Mouse (Mus musculus): ENCODE results near the gene Rnf223. TPM values are rescaled to one million over a fixed set of nuclear protein-coding genes. Genes with fewer than 3 reads are reported as not detected.

Rnf223 gene
- polyA plus RNA-seq (2014; fragmentation: Illumina TruSeq; extraction: RNeasy Lipid Tissue Mini Kit (QIAGEN cat#74804); ENCODE audit: low read depth, low replicate concordance) = not detected

GRCm38 (mm10) chr4:156130436-156130835, at the start of gene Rnf223:
Rnf223 (plus strand) TSS chr4:156130513.

GRCm38 (mm10) chr4:156109570-156110331, 20.6 kb upstream of the Rnf223 start, which contains the start of gene 9430015G10Rik:
9430015G10Rik (plus strand) TSS chr4:156109982.

Other genes starting within 250 kb of the Rnf223 start
- 1.3 TPM for gene Pusl1, start 238.7 kb upstream of the Rnf223 start, polyA plus RNA-seq (2014; fragmentation: Illumina TruSeq; extraction: RNeasy Lipid Tissue Mini Kit (QIAGEN cat#74804); ENCODE audit: low read depth, low replicate concordance)
- gene Acap3, start 238.7 kb upstream of the Rnf223 start, polyA plus RNA-seq (2014; fragmentation: Illumina TruSeq; extraction: RNeasy Lipid Tissue Mini Kit (QIAGEN cat#74804); ENCODE audit: low read depth, low replicate concordance) = 0.47 TPM
- gene Ube2j2, start 186.7 kb upstream of the Rnf223 start, polyA plus RNA-seq (2014; fragmentation: Illumina TruSeq; extraction: RNeasy Lipid Tissue Mini Kit (QIAGEN cat#74804); ENCODE audit: low read depth, low replicate concordance) = 117 TPM
- 3.3 TPM for gene C1qtnf12, start 168.2 kb upstream of the Rnf223 start, polyA plus RNA-seq (2014; fragmentation: Illumina TruSeq; extraction: RNeasy Lipid Tissue Mini Kit (QIAGEN cat#74804); ENCODE audit: low read depth, low replicate concordance)
- gene B3galt6, start 137.9 kb upstream of the Rnf223 start, polyA plus RNA-seq (2014; fragmentation: Illumina TruSeq; extraction: RNeasy Lipid Tissue Mini Kit (QIAGEN cat#74804); ENCODE audit: low read depth, low replicate concordance) = 6.1 TPM
- gene Sdf4, start 137.6 kb upstream of the Rnf223 start, polyA plus RNA-seq (2014; fragmentation: Illumina TruSeq; extraction: RNeasy Lipid Tissue Mini Kit (QIAGEN cat#74804); ENCODE audit: low read depth, low replicate concordance) = 145 TPM
- gene Tnfrsf4, start 116.7 kb upstream of the Rnf223 start, polyA plus RNA-seq (2014; fragmentation: Illumina TruSeq; extraction: RNeasy Lipid Tissue Mini Kit (QIAGEN cat#74804); ENCODE audit: low read depth, low replicate concordance) = not detected
- gene Tnfrsf18, start 104.3 kb upstream of the Rnf223 start, polyA plus RNA-seq (2014; fragmentation: Illumina TruSeq; extraction: RNeasy Lipid Tissue Mini Kit (QIAGEN cat#74804); ENCODE audit: low read depth, low replicate concordance) = not detected
- gene Ttll10, start 71.1 kb upstream of the Rnf223 start, polyA plus RNA-seq (2014; fragmentation: Illumina TruSeq; extraction: RNeasy Lipid Tissue Mini Kit (QIAGEN cat#74804); ENCODE audit: low read depth, low replicate concordance) = 2.5 TPM
- 3.6 TPM for gene 9430015G10Rik, start 20.5 kb upstream of the Rnf223 start, polyA plus RNA-seq (2014; fragmentation: Illumina TruSeq; extraction: RNeasy Lipid Tissue Mini Kit (QIAGEN cat#74804); ENCODE audit: low read depth, low replicate concordance)
- 12.3 TPM for gene Agrn, start 67.0 kb downstream of the Rnf223 start, polyA plus RNA-seq (2014; fragmentation: Illumina TruSeq; extraction: RNeasy Lipid Tissue Mini Kit (QIAGEN cat#74804); ENCODE audit: low read depth, low replicate concordance)
- not detected for gene Isg15, start 70.3 kb downstream of the Rnf223 start, polyA plus RNA-seq (2014; fragmentation: Illumina TruSeq; extraction: RNeasy Lipid Tissue Mini Kit (QIAGEN cat#74804); ENCODE audit: low read depth, low replicate concordance)
- gene AW011738, start 72.8 kb downstream of the Rnf223 start, polyA plus RNA-seq (2014; fragmentation: Illumina TruSeq; extraction: RNeasy Lipid Tissue Mini Kit (QIAGEN cat#74804); ENCODE audit: low read depth, low replicate concordance) = 0.32 TPM
- gene Perm1, start 85.4 kb downstream of the Rnf223 start, polyA plus RNA-seq (2014; fragmentation: Illumina TruSeq; extraction: RNeasy Lipid Tissue Mini Kit (QIAGEN cat#74804); ENCODE audit: low read depth, low replicate concordance) = not detected
- gene Plekhn1, start 104.3 kb downstream of the Rnf223 start, polyA plus RNA-seq (2014; fragmentation: Illumina TruSeq; extraction: RNeasy Lipid Tissue Mini Kit (QIAGEN cat#74804); ENCODE audit: low read depth, low replicate concordance) = 8.4 TPM
- gene Noc2l, start 105.5 kb downstream of the Rnf223 start, polyA plus RNA-seq (2014; fragmentation: Illumina TruSeq; extraction: RNeasy Lipid Tissue Mini Kit (QIAGEN cat#74804); ENCODE audit: low read depth, low replicate concordance) = 5.9 TPM
- gene Samd11, start 125.1 kb downstream of the Rnf223 start, polyA plus RNA-seq (2014; fragmentation: Illumina TruSeq; extraction: RNeasy Lipid Tissue Mini Kit (QIAGEN cat#74804); ENCODE audit: low read depth, low replicate concordance) = not detected
- gene Vmn2r-ps159, start 200.6 kb downstream of the Rnf223 start, polyA plus RNA-seq (2014; fragmentation: Illumina TruSeq; extraction: RNeasy Lipid Tissue Mini Kit (QIAGEN cat#74804); ENCODE audit: low read depth, low replicate concordance) = not detected